Mouse (Mus musculus) hindbrain, embryonic 14.5 days (tissue): ENCODE measurements around the gene Cacna1g. TPM values are rescaled to one million over a fixed set of nuclear protein-coding genes. Genes with fewer than 3 reads are reported as not detected.

Source experiments
- ATAC-seq: fragments of 200-750 bp; cut with Nextera tagmentation; 2 replicates; pipeline ENCODE4 v1.8.0; 2017; ENCODE audit warnings: moderate number of reproducible peaks, mild to moderate bottlenecking, moderate TSS enrichment, moderate library complexity; ENCODE audit not compliant: low FRiP score
- DNase-seq: peaks from one replicate; pipeline ENCODE4 v3.0.0-alpha.2; 2015; ENCODE audit warnings: low spot score
- H3K27ac ChIP-seq: fragments of 300-500 bp; sonication (generic); 2 replicates; pipeline ENCODE4 v1.5.1; 2014; ENCODE audit warnings: mild to moderate bottlenecking, moderate library complexity
- H3K27me3 ChIP-seq: fragments of 300-500 bp; sonication (generic); 2 replicates; pipeline ENCODE4 v1.6.1; 2014; ENCODE audit warnings: mild to moderate bottlenecking, low read length, mixed read lengths; ENCODE audit not compliant: control insufficient read depth, insufficient read depth
- H3K36me3 ChIP-seq: fragments of 300-500 bp; sonication (generic); replicated peaks from 2 replicates; pipeline ENCODE4 v1.6.1; 2014; ENCODE audit not compliant: control insufficient read depth, insufficient read depth
- H3K4me1 ChIP-seq: fragments of 300-500 bp; sonication (generic); replicated peaks from 2 replicates; pipeline ENCODE4 v1.6.1; 2014; ENCODE audit warnings: antibody characterized with exemption, low read length, mixed read lengths; ENCODE audit not compliant: control insufficient read depth, insufficient read depth
- H3K4me2 ChIP-seq: fragments of 300-500 bp; sonication (generic); replicated peaks from 2 replicates; pipeline ENCODE4 v1.6.1; 2014; ENCODE audit warnings: mild to moderate bottlenecking, moderate library complexity
- H3K4me3 ChIP-seq: fragments of 300-500 bp; sonication (generic); replicated peaks from 2 replicates; pipeline ENCODE4 v1.5.1; 2014; ENCODE audit warnings: mild to moderate bottlenecking, low read length
- H3K9ac ChIP-seq: fragments of 300-500 bp; sonication (generic); 2 replicates; pipeline ENCODE4 v1.6.1; 2014
- H3K9me3 ChIP-seq: fragments of 300-500 bp; sonication (generic); 2 replicates; pipeline ENCODE4 v1.6.1; 2016; ENCODE audit warnings: low read length; ENCODE audit not compliant: control insufficient read depth
- WGBS: fragments of 180-500 bp; shearing (Covaris S2); extraction: QIAGEN DNeasy Blood & Tissue Kit; methylation state at CpG from one replicate; pipeline ENCODE4 v1.1.7; 2014; 5-methylcytosine and 5-hydroxymethylcytosine counted together
- polyA plus RNA-seq: library from polyadenylated mRNA; unstranded; fragments of >200 nt; fragmentation: Nextera tagmentation; extraction: Ambion mirVana; gene quantifications from 2 replicates; pipeline ENCODE4 v1.2.1, GENCODE M21; 2014

Cacna1g gene
- polyA plus RNA-seq, 1 experiment from 2014 or later = 22.8 TPM

- Histone ChIP-seq H3K27ac (0 out of 2 replicates have a peak overlapping the region, but pooled peaks have one; percentile 34), H3K27me3 (no peaks in the 10 kb centered on the region)
Measured at GRCm38 (mm10) chr11:94424380-94424779, 49.6 kb downstream of the Cacna1g start.

GRCm38 (mm10) chr11:94423855-94424254 is 50.1 kb downstream of the Cacna1g start:
- peaks cover 41% of the 10 kb centered on the region for H3K36me3 ChIP-seq
- DNase-seq = no peak
- no peak for ATAC-seq
- H3K9ac ChIP-seq = no peak overlapping the region
- H3K4me1 ChIP-seq = peaks cover 15% of the 10 kb centered on the region
- no peaks in the 10 kb centered on the region for H3K9me3 ChIP-seq
- no peak overlapping the region for H3K4me3 ChIP-seq
- WGBS = 51% methylated on average over 5 of the region's 5 CpGs
- no peak overlapping the region for H3K27ac ChIP-seq
- H3K4me2 ChIP-seq = no peak overlapping the region
- H3K27me3 ChIP-seq = no peaks in the 10 kb centered on the region

More at GRCm38 (mm10) chr11:94424380-94424779, 49.6 kb downstream of the Cacna1g start:
- no peak for ATAC-seq
- Histone ChIP-seq H3K9me3 (no peaks in the 10 kb centered on the region), H3K4me3 (no peak overlapping the region), H3K36me3 (peaks cover 43% of the 10 kb centered on the region), H3K4me2 (no peak overlapping the region), H3K4me1 (peaks cover 21% of the 10 kb centered on the region), H3K9ac (0 out of 2 replicates have a peak overlapping the region, but pooled peaks have one; percentile 13)
- no peak for DNase-seq
- 61% methylated on average over 15 of the region's 15 CpGs for WGBS

DNA sequence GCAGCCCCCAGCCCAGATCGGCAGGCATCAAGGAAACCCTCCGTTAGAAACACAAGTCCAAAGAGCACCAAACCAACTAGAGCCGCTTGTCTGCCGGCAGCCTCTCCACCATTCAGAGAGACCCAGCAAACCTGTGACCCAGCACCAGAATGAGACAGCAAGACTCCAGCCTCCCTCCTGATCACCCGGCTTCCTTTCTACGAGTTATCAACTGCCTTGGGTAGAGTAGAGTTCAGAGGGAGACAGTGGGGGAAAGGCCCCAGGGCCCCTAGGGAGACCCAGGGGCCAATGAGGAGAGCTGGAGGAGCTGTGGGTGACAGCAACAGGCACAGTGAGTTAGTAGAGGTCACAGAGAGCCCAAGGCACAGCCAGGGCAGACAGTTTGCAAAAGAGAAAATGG is 53.0 kb downstream of the Cacna1g start:
- H3K9ac ChIP-seq = no peak overlapping the region
- H3K4me3 ChIP-seq = no peak overlapping the region
- no peak overlapping the region for H3K4me2 ChIP-seq
- peaks cover 50% of the 10 kb centered on the region for H3K36me3 ChIP-seq
- 0 out of 2 replicates have a peak, but pooled peaks cover 4% of the 10 kb centered on the region for H3K27me3 ChIP-seq
- no peak for DNase-seq
- no peak for ATAC-seq
- H3K9me3 ChIP-seq = no peaks in the 10 kb centered on the region
- 63% methylated on average over 6 of the region's 6 CpGs for WGBS
- no peaks in the 10 kb centered on the region for H3K4me1 ChIP-seq
- no peak overlapping the region for H3K27ac ChIP-seq

DNA sequence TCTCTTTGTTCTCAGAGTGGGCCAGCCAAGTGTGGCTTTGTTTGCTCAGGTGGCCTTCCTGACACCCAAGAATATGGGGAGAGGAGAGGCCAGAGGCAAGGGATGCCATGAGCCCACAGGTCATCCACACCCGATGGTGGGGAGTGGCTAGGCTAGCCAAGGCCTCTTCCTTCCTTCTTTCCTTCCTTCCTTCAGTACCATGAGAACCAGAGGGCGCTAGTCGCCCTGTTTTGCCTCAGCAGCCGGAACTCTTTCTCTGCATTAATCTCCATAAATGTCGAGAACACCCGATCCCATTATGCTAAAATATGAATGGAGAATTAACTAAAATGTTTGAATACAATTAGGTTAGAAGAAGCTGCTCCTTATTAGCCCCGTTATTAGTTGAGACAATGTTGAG is 53.7 kb downstream of the Cacna1g start:
- Histone ChIP-seq H3K36me3 (peaks cover 54% of the 10 kb centered on the region), H3K4me1 (no peaks in the 10 kb centered on the region; the same call in none of the 2 replicates), H3K9ac (no peak overlapping the region), H3K4me2 (no peak overlapping the region), H3K27ac (no peak overlapping the region; the same call in 1 of the 2 replicates), H3K27me3 (0 out of 2 replicates have a peak, but pooled peaks cover 4% of the 10 kb centered on the region), H3K4me3 (no peak overlapping the region), H3K9me3 (no peaks in the 10 kb centered on the region)
- DNase-seq (peak; percentile 67), ATAC-seq (no peak)
- 28% methylated on average over 7 of the region's 7 CpGs for WGBS

DNA sequence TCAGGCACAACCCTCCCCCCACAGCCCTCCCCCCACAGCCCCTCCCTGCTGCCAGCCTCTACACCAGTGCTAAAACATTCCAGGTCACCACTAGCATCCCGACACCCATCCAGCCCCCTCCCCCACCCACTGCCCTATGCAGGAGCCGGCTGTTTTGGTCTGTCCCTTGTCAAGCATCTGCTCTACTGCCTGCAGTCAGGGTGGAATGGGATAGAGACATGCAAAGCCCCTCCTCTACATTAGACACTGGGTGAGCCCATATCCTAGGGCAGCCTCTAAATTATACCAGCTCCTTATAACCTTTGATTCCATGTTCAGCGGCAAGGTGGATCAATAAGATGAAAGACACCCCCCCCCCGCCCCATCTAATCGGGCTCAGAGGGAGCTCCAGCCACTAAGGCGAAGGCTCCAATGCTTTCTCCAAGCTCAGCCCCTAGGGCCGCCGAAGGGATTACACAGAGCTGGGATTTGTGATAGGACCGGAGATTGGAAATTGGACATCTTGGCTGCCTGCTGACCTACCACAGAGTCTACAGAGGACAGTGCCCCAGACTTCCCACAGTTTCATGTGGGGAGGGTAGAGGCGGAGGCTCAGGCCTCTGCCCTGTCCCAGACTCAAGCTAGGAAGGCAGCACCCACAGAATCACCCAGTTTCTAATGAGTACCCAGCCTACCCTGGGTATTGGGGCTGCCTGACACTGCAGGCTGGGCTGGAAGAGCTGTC is 54.8 kb downstream of the Cacna1g start:
- Histone ChIP-seq H3K4me3 (no peak overlapping the region), H3K27ac (no peak overlapping the region), H3K9me3 (no peaks in the 10 kb centered on the region), H3K4me1 (peaks cover 9% of the 10 kb centered on the region), H3K9ac (no peak overlapping the region), H3K27me3 (0 out of 2 replicates have a peak, but pooled peaks cover 4% of the 10 kb centered on the region), H3K36me3 (peaks cover 55% of the 10 kb centered on the region), H3K4me2 (no peak overlapping the region)
- ATAC-seq (no peak), DNase-seq (no peak)
- 60% methylated on average over 10 of the region's 10 CpGs for WGBS

- Histone ChIP-seq H3K9me3 (no peaks in the 10 kb centered on the region), H3K27me3 (0 out of 2 replicates have a peak, but pooled peaks cover 4% of the 10 kb centered on the region), H3K4me1 (peaks cover 25% of the 10 kb centered on the region), H3K4me3 (no peak overlapping the region), H3K27ac (peak overlapping the region; percentile 74), H3K4me2 (no peak overlapping the region), H3K9ac (0 out of 2 replicates have a peak overlapping the region, but pooled peaks have one; percentile 31), H3K36me3 (peaks cover 61% of the 10 kb centered on the region)
- WGBS = 49% methylated on average over 4 of the region's 4 CpGs
- no peak for ATAC-seq
- no peak for DNase-seq
Measured at GRCm38 (mm10) chr11:94414042-94414441, 60.0 kb downstream of the Cacna1g start.

- H3K9ac ChIP-seq = peak overlapping the region; percentile 31; the same call in 1 of the 2 replicates
- no peaks in the 10 kb centered on the region for H3K9me3 ChIP-seq
- peaks cover 29% of the 10 kb centered on the region for H3K4me1 ChIP-seq
- peak overlapping the region; percentile 29 for H3K4me2 ChIP-seq
- peak overlapping the region; percentile 74 for H3K27ac ChIP-seq
- peaks cover 62% of the 10 kb centered on the region for H3K36me3 ChIP-seq
- H3K27me3 ChIP-seq = 0 out of 2 replicates have a peak, but pooled peaks cover 4% of the 10 kb centered on the region
- H3K4me3 ChIP-seq = no peak overlapping the region
- ATAC-seq (peak; percentile 50), DNase-seq (peak; percentile 68)
- WGBS = 14% methylated on average over 8 of the region's 8 CpGs
Measured at GRCm38 (mm10) chr11:94413516-94413915, 60.5 kb downstream of the Cacna1g start.

GRCm38 (mm10) chr11:94412998-94413469 is 61.0 kb downstream of the Cacna1g start:
- peaks cover 31% of the 10 kb centered on the region for H3K4me1 ChIP-seq
- H3K9me3 ChIP-seq = no peaks in the 10 kb centered on the region
- H3K4me2 ChIP-seq = peak overlapping the region; percentile 29
- WGBS = 16% methylated on average over 10 of the region's 10 CpGs
- H3K36me3 ChIP-seq = peaks cover 57% of the 10 kb centered on the region
- H3K27me3 ChIP-seq = 0 out of 2 replicates have a peak, but pooled peaks cover 4% of the 10 kb centered on the region
- DNase-seq = no peak
- ATAC-seq = peak; percentile 57
- no peak overlapping the region for H3K4me3 ChIP-seq
- peak overlapping the region; percentile 74 for H3K27ac ChIP-seq
- peak overlapping the region; percentile 31; the same call in 1 of the 2 replicates for H3K9ac ChIP-seq

GRCm38 (mm10) chr11:94412562-94412961 is 61.4 kb downstream of the Cacna1g start:
- peak overlapping the region; percentile 74 for H3K27ac ChIP-seq
- H3K9me3 ChIP-seq = no peaks in the 10 kb centered on the region
- peaks cover 54% of the 10 kb centered on the region for H3K36me3 ChIP-seq
- H3K4me3 ChIP-seq = no peak overlapping the region
- 0 out of 2 replicates have a peak, but pooled peaks cover 4% of the 10 kb centered on the region for H3K27me3 ChIP-seq
- ATAC-seq = no peak
- H3K9ac ChIP-seq = no peak overlapping the region
- peaks cover 35% of the 10 kb centered on the region for H3K4me1 ChIP-seq
- DNase-seq = no peak
- H3K4me2 ChIP-seq = peak overlapping the region; percentile 29; the same call in 1 of the 2 replicates
- WGBS = 54% methylated on average over 2 of the region's 2 CpGs
